Mouse (Mus musculus) hindbrain, embryonic 13.5 days (tissue): ENCODE results near the gene Tmem205. TPM values are rescaled to one million over a fixed set of nuclear protein-coding genes. Genes with fewer than 3 reads are reported as not detected.

Experiments
- ATAC-seq: fragments of 200-750 bp; cut with Nextera tagmentation; 2 replicates; pipeline ENCODE4 v1.8.0; 2017; ENCODE audit warnings: moderate TSS enrichment; ENCODE audit not compliant: low FRiP score
- H3K27ac ChIP-seq: fragments of 300-500 bp; sonication (generic); 2 replicates; pipeline ENCODE4 v1.5.1; 2015; ENCODE audit warnings: inconsistent platforms, mild to moderate bottlenecking, moderate library complexity
- H3K27me3 ChIP-seq: fragments of 300-500 bp; sonication (generic); 2 replicates; pipeline ENCODE4 v1.6.1; 2015; ENCODE audit warnings: mild to moderate bottlenecking, inconsistent platforms
- H3K36me3 ChIP-seq: fragments of 300-500 bp; sonication (generic); 2 replicates; pipeline ENCODE4 v1.6.1; 2015; ENCODE audit warnings: mild to moderate bottlenecking, inconsistent platforms
- H3K4me1 ChIP-seq: fragments of 300-500 bp; sonication (generic); replicated peaks from 2 replicates; pipeline ENCODE4 v1.6.1; 2015; ENCODE audit warnings: inconsistent platforms
- H3K4me2 ChIP-seq: fragments of 300-500 bp; sonication (generic); 2 replicates; pipeline ENCODE4 v1.6.1; 2015; ENCODE audit warnings: inconsistent platforms, mild to moderate bottlenecking, moderate library complexity
- H3K4me3 ChIP-seq: fragments of 300-500 bp; sonication (generic); 2 replicates; pipeline ENCODE4 v1.5.1; 2015; ENCODE audit warnings: mild to moderate bottlenecking, inconsistent platforms
- H3K9ac ChIP-seq: fragments of 300-500 bp; sonication (generic); 2 replicates; pipeline ENCODE4 v1.6.1; 2015; ENCODE audit warnings: mild to moderate bottlenecking, inconsistent platforms
- H3K9me3 ChIP-seq: fragments of 300-500 bp; sonication (generic); 2 replicates; pipeline ENCODE4 v1.6.1; 2016; ENCODE audit warnings: inconsistent platforms
- WGBS: fragments of 180-500 bp; shearing (Covaris S2); methylation state at CpG from one replicate; pipeline ENCODE4 v1.1.7; 2015; 5-methylcytosine and 5-hydroxymethylcytosine counted together
- polyA plus RNA-seq: library from polyadenylated mRNA; unstranded; fragments of >200 nt; fragmentation: Nextera tagmentation; extraction: Ambion mirVana; gene quantifications from 2 replicates; pipeline ENCODE4 v1.2.1, GENCODE M21; 2015

Tmem205 gene
- polyA plus RNA-seq, 1 experiment from 2014 or later = 47.1 TPM

DNA sequence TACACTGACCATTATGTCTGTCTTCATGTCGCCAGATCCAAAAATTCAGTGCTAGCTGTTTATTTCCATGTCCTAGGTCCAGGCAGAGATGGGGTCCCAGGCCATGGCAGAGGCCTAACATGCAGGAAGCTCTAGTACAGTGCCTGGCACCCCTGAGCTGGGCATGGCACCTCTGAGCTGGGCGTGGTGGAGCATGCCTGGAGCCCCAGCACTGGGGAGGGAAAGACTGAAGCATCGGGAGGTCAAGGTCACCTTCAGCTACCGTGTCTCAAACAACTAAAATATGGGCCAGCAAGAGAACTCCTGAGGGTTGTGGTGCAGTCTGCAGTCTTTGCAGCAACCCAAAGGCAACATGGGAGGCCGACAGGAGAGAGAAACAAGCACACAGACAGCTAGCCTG, 31.0 kb upstream of the Tmem205 start:
- no peak overlapping the region for H3K9ac ChIP-seq
- H3K4me3 ChIP-seq = no peak overlapping the region
- peaks cover 47% of the 10 kb centered on the region for H3K4me1 ChIP-seq
- peaks cover 53% of the 10 kb centered on the region for H3K27me3 ChIP-seq
- no peak overlapping the region for H3K4me2 ChIP-seq
- 91% methylated on average over 5 of the region's 5 CpGs for WGBS
- H3K36me3 ChIP-seq = peaks cover 7% of the 10 kb centered on the region; the same call in 1 of the 2 replicates
- no peak for ATAC-seq
- no peaks in the 10 kb centered on the region for H3K9me3 ChIP-seq
- H3K27ac ChIP-seq = no peak overlapping the region

- peaks cover 26% of the 10 kb centered on the region for H3K27me3 ChIP-seq
- peaks cover 26% of the 10 kb centered on the region for H3K4me1 ChIP-seq
- peak within 1 kb of the TSS; percentile 61 for H3K4me3 ChIP-seq
- H3K36me3 ChIP-seq = peaks cover 7% of the 10 kb centered on the region; the same call in 1 of the 2 replicates
- H3K4me2 ChIP-seq = peak within 1 kb of the TSS; percentile 59
- H3K9me3 ChIP-seq = no peaks in the 10 kb centered on the region
- ATAC-seq = peak; percentile 99
- H3K9ac ChIP-seq = peak within 1 kb of the TSS; percentile 82
- peak within 1 kb of the TSS; percentile 97 for H3K27ac ChIP-seq
- WGBS = under 1% methylated on average over 54 of the region's 54 CpGs
Observed at GRCm38 (mm10) chr9:21955570-21956281, 28.4 kb upstream of the Tmem205 start, which contains the start of gene Swsap1. Gene Swsap1, plus strand, starts transcription at chr9:21955755.

DNA sequence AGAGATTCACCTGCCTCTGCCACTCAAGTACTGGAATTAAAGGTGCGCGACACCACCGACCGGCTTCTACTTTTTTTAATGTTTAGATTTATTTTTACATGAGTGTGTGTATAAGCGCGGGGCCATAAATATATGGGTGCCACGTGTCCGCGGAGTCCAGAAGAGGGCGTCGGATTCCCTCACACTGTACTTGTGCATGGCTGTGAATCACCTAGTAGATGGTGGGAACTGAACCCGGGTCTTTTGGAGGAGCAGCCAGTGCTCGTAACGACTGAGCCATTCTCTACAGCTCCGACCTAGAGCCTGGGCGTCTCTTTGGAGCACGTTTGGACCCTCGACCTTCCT, 27.8 kb upstream of the Tmem205 start:
- peak overlapping the region; percentile 66 for H3K9ac ChIP-seq
- H3K4me1 ChIP-seq = peaks cover 21% of the 10 kb centered on the region
- H3K4me3 ChIP-seq = peak overlapping the region; percentile 61
- H3K9me3 ChIP-seq = no peaks in the 10 kb centered on the region
- WGBS = 3% methylated on average over 18 of the region's 18 CpGs
- H3K27me3 ChIP-seq = peaks cover 21% of the 10 kb centered on the region
- ATAC-seq = peak; percentile 74
- peak overlapping the region; percentile 59 for H3K4me2 ChIP-seq
- peaks cover 7% of the 10 kb centered on the region; the same call in 1 of the 2 replicates for H3K36me3 ChIP-seq
- H3K27ac ChIP-seq = peak overlapping the region; percentile 97

DNA sequence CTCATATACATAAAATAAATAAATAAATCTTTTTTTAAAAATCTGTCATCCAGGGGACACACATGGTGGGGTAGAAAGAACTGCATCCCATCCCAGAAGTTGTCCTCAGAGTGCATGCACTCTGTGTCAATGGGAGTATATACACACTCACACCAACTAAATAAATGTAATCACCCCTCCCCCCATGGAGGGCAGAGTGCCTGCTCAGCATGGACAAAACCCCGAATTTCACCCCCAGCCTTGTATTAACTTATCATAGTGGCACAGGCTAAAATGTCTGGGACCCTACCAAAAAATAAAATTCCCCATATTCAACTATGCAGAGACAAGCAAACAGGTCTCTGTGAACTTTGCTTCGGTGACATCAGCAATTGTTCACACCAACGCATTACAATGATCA, 27.3 kb upstream of the Tmem205 start:
- Histone ChIP-seq H3K4me3 (peak overlapping the region; percentile 61; the same call in 1 of the 2 replicates), H3K27ac (no peak overlapping the region), H3K4me2 (peak overlapping the region; percentile 59; the same call in 1 of the 2 replicates), H3K36me3 (peaks cover 7% of the 10 kb centered on the region; the same call in 1 of the 2 replicates), H3K4me1 (peaks cover 21% of the 10 kb centered on the region), H3K27me3 (peaks cover 17% of the 10 kb centered on the region), H3K9me3 (no peaks in the 10 kb centered on the region), H3K9ac (no peak overlapping the region)
- no peak for ATAC-seq
- 72% methylated on average over 3 of the region's 3 CpGs for WGBS

GRCm38 (mm10) chr9:21953600-21953999, 26.2 kb upstream of the Tmem205 start:
- Histone ChIP-seq H3K4me3 (no peak overlapping the region), H3K4me2 (no peak overlapping the region), H3K27me3 (peaks cover 16% of the 10 kb centered on the region; the same call in 1 of the 2 replicates), H3K9me3 (no peaks in the 10 kb centered on the region), H3K36me3 (peaks cover 4% of the 10 kb centered on the region; the same call in 1 of the 2 replicates), H3K9ac (no peak overlapping the region), H3K27ac (no peak overlapping the region), H3K4me1 (peaks cover 21% of the 10 kb centered on the region)
- 8% methylated on average over 3 of the region's 3 CpGs for WGBS
- ATAC-seq = no peak

DNA sequence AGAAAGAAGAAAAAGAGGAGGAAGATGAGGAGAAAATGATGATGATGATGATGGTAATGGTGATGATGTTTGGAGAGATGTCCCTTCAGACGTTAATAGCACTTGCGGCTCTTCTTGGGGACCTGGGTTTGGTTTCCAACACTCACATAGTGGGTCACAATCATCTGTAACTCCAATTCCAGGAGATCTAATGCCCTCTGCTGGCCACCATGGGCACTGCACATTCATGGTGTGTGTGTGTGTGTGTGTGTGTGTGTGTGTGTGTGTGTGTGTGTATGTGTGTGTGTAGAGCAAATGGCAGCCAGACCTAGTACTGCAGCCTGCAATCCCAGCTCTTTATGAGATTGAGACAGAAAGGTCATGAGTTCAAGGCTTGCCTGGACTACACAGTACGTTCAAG, 24.6 kb upstream of the Tmem205 start:
- Histone ChIP-seq H3K4me3 (no peak overlapping the region), H3K27me3 (peaks cover 24% of the 10 kb centered on the region), H3K9ac (no peak overlapping the region), H3K9me3 (no peaks in the 10 kb centered on the region), H3K27ac (no peak overlapping the region), H3K36me3 (peaks cover 10% of the 10 kb centered on the region), H3K4me1 (peaks cover 24% of the 10 kb centered on the region), H3K4me2 (no peak overlapping the region)
- 89% methylated on average over 3 of the region's 3 CpGs for WGBS
- no peak for ATAC-seq

DNA sequence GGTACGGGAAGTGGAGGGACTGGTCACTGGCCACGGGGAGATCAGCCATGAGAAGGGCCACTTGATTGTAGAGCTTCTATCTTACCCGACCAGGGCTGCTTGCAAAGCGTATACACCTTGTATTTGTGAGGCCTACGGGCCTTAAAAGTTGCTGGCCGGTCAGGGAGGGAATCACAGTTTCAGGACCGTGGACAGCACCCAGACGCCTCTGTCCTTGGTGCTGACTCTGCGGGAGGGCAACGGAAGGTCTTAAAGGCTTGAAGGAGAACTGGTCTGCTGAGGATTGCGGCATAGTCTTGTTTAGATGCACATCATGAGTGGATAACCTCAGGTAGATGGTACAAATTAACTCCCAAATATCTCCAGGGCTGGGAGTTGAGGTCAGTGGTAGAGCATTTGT, 23.0 kb upstream of the Tmem205 start:
- Histone ChIP-seq H3K4me2 (no peak overlapping the region), H3K9ac (no peak overlapping the region), H3K36me3 (peaks cover 23% of the 10 kb centered on the region), H3K27me3 (peaks cover 40% of the 10 kb centered on the region), H3K27ac (no peak overlapping the region), H3K4me3 (no peak overlapping the region), H3K9me3 (no peaks in the 10 kb centered on the region), H3K4me1 (peaks cover 17% of the 10 kb centered on the region)
- no peak for ATAC-seq
- 19% methylated on average over 11 of the region's 11 CpGs for WGBS

GRCm38 (mm10) chr9:21948790-21949189, 21.4 kb upstream of the Tmem205 start:
- no peaks in the 10 kb centered on the region for H3K9me3 ChIP-seq
- H3K4me2 ChIP-seq = no peak overlapping the region
- no peak overlapping the region for H3K9ac ChIP-seq
- H3K4me3 ChIP-seq = no peak overlapping the region
- H3K27ac ChIP-seq = no peak overlapping the region
- H3K4me1 ChIP-seq = peaks cover 12% of the 10 kb centered on the region
- peaks cover 42% of the 10 kb centered on the region for H3K27me3 ChIP-seq
- ATAC-seq = no peak
- 66% methylated on average over 6 of the region's 6 CpGs for WGBS
- H3K36me3 ChIP-seq = peaks cover 31% of the 10 kb centered on the region

DNA sequence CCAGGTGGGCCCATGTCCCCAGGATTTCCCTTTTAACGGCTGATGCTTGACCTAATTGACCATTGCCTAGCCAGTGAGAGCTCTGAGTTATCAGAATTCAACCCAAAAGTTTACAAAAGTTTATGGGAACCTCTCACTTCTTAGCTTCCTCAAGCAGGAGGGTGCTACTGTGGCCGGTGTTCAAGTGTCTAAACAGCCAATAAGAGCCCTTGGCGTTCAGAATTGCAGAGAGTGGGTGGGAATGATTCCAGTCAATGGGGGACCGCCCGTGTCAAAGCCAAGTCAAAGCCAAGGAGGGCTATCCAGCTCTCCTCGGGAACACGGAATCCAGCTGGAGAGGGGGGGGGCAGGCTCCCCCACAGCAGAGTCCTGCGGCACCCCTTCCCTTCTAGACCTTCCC, 20.8 kb upstream of the Tmem205 start:
- peaks cover 31% of the 10 kb centered on the region for H3K36me3 ChIP-seq
- H3K9ac ChIP-seq = no peak overlapping the region
- no peak overlapping the region for H3K4me2 ChIP-seq
- 62% methylated on average over 8 of the region's 8 CpGs for WGBS
- no peak overlapping the region for H3K4me3 ChIP-seq
- peaks cover 42% of the 10 kb centered on the region for H3K27me3 ChIP-seq
- no peaks in the 10 kb centered on the region for H3K9me3 ChIP-seq
- H3K4me1 ChIP-seq = peaks cover 6% of the 10 kb centered on the region; the same call in 1 of the 2 replicates
- no peak for ATAC-seq
- H3K27ac ChIP-seq = no peak overlapping the region

- Histone ChIP-seq H3K4me1 (0 out of 2 replicates have a peak, but pooled peaks cover 5% of the 10 kb centered on the region), H3K27me3 (peaks cover 42% of the 10 kb centered on the region), H3K4me3 (no peak overlapping the region), H3K9ac (no peak overlapping the region), H3K27ac (no peak overlapping the region), H3K36me3 (peaks cover 33% of the 10 kb centered on the region), H3K9me3 (no peaks in the 10 kb centered on the region), H3K4me2 (no peak overlapping the region)
- WGBS = 7% methylated on average over 28 of the region's 28 CpGs
- ATAC-seq = no peak; the same call in 1 of the 2 replicates
Observed at GRCm38 (mm10) chr9:21947540-21948130, 20.3 kb upstream of the Tmem205 start.

GRCm38 (mm10) chr9:21944267-21944666, 16.9 kb upstream of the Tmem205 start:
- H3K4me3 ChIP-seq = no peak overlapping the region
- H3K9ac ChIP-seq = no peak overlapping the region
- H3K4me1 ChIP-seq = peaks cover 8% of the 10 kb centered on the region
- H3K36me3 ChIP-seq = peaks cover 63% of the 10 kb centered on the region
- no peak overlapping the region for H3K27ac ChIP-seq
- H3K27me3 ChIP-seq = peaks cover 38% of the 10 kb centered on the region
- H3K4me2 ChIP-seq = no peak overlapping the region
- no peak for ATAC-seq
- H3K9me3 ChIP-seq = no peaks in the 10 kb centered on the region
- WGBS = 22% methylated on average over 23 of the region's 23 CpGs

GRCm38 (mm10) chr9:21943638-21944037, 16.3 kb upstream of the Tmem205 start:
- Histone ChIP-seq H3K4me3 (no peak overlapping the region), H3K36me3 (peaks cover 66% of the 10 kb centered on the region), H3K27ac (no peak overlapping the region), H3K9ac (no peak overlapping the region), H3K4me1 (peaks cover 14% of the 10 kb centered on the region), H3K9me3 (no peaks in the 10 kb centered on the region), H3K27me3 (peaks cover 32% of the 10 kb centered on the region), H3K4me2 (no peak overlapping the region)
- WGBS = 47% methylated on average over 12 of the region's 12 CpGs
- ATAC-seq = no peak
